Mouse (Mus musculus) induced T-regulatory cell, adult 2 months (primary cell): Measurements from ENCODE around the gene Gckr.
A peak's percentile ranks its signal among the peaks of the same experiment; 100 is the strongest.

Source experiments
- DNase-seq: peaks from one replicate; pipeline ENCODE4 v3.0.0-alpha.2; 2012; ENCODE audit warnings: low read depth

Gene Gckr

GRCm38 (mm10) chr5:31297047-31297757 lies at the start of gene Gckr:
TSS of gene Gckr (plus strand) at chr5:31297443.
- DNase-seq, result no peak

- no peak for DNase-seq
These were observed 46.5 kb upstream of the Gckr start for GRCm38 (mm10) chr5:31250716-31251115.

DNA sequence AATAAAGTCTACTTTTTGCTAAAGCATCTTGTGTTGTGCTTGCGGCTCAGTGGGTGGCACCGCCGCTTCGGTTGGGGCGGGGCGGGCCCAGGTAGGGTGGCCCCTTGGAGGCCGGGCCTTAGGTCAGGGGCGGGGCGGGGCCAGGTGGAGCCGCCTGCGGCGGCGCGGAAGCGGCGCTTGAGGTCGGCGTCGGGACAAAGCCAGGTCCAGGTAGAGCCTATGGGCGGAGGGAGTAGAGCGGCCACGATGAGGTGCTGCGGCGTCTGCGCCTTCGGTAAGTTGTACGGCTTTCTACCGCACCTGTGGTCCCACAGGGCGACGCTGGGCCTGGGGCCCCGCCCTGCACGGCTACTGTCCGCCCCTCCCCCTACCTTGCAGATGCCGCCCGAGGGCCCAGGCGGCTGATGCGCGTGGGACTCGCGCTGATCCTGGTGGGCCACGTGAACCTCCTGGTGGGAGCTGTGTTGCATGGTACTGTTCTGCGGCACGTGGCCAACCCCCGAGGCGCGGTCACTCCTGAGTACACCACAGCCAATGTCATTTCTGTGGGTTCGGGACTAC lies 45.6 kb upstream of the Gckr start, which contains the start of gene Krtcap3:
Gene Krtcap3, plus strand, starts transcription at position 151 of the 561 bp plus-strand sequence.
- DNase-seq, result peak; percentile 66

DNA sequence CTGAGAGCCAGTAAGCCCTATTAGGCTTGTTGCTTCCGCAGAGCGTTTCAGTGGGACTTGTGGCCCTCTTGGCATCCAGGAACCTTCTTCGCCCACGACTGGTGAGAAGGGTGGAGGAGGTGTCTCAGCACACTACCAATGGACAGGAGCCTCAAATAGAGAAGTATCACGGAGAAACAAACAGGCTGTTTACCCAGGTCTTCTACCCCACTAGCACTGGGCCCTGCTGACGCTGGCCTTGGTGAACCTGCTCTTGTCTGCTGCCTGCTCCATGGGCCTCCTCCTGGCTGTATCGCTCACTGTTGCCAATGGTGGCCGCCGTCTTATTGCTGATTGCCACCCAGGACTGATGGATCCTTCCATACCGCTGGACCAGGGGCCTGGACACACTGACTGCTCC lies 45.1 kb upstream of the Gckr start:
- DNase-seq, result no peak

DNA sequence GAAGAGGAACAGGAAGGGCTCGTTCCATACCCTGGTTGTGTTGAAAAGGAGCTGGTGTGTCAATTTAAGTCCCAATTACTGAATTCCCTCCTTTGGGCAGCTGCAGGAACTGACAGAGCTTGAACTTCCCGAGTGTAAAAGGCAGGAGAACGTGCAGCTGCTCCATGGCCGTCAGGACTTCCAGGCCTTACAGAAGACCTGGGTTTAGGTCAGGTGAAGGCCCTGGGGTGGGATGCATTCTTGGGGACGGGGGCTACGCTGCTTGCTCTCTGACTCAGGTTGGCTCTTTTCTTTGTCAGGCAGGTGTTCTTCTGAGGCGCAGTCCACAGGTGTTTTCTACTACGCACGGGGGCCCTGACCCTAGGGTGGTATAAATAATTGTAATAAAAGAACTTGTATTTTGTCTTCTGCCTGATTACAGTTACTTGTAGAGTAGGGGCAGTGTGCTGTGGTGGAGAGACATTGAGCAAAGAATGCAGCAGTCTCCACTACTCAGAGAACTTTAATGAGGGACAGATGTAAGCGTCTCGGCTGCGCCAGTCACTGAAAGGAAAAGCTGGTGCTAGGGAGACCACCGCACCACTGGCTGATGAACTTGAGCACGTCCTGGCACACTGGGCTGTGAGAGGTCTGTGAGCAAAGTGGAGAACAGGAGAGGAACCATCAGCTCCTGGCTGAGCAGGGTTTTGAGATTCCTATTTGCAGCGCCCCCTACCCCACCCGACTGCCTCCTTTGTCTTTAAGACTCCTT lies 44.3 kb upstream of the Gckr start:
- DNase-seq, result no peak

- no peak for DNase-seq
These were observed 43.4 kb upstream of the Gckr start for GRCm38 (mm10) chr5:31253806-31254205.

GRCm38 (mm10) chr5:31254452-31254851 lies 42.8 kb upstream of the Gckr start:
- no peak for DNase-seq

GRCm38 (mm10) chr5:31254901-31255300 lies 42.3 kb upstream of the Gckr start:
- no peak for DNase-seq

- no peak for DNase-seq
These were observed 41.9 kb upstream of the Gckr start for GRCm38 (mm10) chr5:31255381-31255780.

DNA sequence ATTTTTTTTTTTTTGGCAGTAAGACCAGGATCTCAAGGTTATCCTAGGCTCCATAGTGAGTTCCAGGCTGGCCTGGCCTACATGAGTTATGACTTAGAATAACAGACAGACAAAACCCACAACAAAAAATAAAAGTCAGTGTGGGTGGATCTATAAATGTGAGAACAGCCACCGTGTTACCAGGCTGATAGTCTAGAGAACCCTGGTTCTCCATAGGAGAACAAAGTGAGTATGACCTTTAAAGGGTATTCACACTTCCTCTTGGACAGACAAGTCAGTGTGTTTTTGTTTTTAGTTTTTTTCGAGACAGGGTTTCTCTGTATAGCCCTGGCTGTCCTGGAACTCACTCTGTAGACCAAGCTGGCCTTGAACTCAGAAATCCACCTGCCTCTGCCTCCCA lies 41.3 kb upstream of the Gckr start:
- DNase-seq, result no peak

- no peak for DNase-seq
These were observed 39.6 kb upstream of the Gckr start for GRCm38 (mm10) chr5:31257616-31258015.

GRCm38 (mm10) chr5:31266101-31266500 lies 31.1 kb upstream of the Gckr start:
- DNase-seq, result no peak

GRCm38 (mm10) chr5:31267686-31268085 lies 29.6 kb upstream of the Gckr start:
- no peak for DNase-seq

DNA sequence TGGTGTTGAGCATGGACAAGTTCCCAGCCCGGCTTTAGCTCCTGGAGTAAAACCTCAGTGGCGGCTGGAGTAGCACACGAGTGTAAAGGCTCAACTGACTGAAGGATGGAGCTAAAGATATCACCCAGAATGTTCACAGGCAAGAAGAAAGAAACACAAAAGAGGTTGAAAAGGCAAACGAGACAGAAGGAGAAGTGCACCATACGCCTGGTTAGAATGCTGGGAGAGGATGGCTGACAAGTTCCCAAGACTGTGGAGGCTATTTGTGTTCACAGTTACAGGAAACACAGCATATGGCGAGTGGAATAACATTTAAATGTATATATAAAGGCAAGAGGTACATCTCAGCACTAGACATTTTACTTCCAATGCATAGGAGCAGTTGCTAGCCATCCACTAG lies 24.2 kb upstream of the Gckr start:
- DNase-seq, result no peak

DNA sequence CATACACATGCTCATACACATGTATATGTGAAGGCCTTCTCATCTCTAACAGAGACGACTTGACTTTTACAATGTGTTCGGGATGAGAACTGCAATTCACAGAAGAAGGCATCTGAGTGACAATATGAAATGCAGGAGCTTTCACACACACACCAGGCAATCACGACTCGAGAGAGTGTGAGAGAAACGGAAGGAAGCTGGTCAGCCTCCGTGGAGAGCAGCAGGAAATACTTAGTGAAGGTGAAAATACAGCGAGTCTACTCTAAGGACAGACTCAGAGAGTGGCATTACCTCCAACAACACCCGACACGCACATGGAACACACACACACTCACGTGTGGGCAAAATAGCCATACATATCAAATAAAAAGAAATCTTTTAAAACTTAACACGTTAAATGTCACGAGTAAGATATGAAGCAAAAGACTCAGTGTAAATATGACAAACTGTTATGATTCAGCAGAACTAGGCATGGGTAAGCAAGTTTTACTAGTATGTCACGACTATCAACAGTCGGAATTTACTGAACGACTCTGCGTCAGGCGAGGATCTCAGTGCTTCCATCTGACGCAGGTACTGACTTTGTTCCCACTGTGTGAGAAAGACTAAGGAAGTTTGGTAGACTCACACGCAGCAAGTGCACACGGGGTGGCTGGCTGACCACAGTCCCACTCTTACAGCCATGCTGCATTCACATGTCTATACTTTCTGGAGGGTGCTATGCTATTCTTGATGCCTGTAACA lies 17.8 kb upstream of the Gckr start:
- DNase-seq, result peak; percentile 49

GRCm38 (mm10) chr5:31288225-31288624 lies 9.0 kb upstream of the Gckr start:
- DNase-seq, result no peak

DNA sequence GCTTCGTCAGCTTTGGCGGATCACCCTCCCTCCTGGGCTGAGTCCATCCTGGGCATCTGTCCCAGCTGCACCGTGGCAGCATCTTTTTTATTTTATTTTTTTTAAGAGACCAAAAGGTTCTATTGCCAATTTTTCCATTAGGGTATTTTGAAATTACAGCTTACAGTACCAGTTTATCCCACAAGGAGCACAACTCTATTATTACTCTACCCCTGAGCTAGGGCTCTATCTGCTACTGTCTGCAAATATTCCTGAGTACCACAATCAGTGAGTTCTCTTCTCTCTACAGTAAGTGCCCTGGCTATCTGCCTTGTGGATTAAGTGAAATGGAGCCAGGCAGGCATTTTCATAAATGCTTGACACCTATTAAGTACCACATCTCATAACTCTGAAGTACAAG lies 8.6 kb upstream of the Gckr start:
- peak; percentile 47 for DNase-seq

DNA sequence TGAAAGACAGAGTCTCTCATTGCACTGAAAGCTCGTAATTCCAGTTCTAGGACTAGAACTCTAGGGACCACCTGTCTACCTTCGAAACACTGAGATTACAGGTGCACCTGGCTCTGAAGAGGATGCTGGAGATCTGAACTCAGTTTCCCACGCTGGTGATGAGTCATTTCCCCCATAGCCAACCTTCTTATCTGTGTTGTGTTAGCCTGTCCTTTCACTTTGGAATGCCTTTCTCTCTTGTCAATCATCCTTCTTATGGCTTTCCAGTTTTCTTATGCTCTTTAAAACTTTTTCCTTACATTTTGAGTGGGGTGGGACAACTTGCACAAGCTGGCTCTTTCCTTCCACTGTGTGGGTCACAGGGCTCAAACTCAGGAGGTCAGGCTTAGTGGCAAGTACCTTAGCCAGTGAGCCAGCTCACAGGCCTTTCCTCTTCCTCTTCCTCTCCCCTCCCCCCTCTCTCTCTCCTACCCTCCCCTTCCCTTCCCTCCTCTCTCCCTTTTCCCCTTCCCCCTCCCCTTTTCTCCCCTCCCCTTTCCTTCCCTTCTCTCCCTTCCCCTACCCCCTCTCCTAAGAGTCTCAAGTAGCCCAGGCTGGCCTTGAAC lies 7.5 kb upstream of the Gckr start:
- peak; percentile 59 for DNase-seq

GRCm38 (mm10) chr5:31290521-31291360 lies 6.5 kb upstream of the Gckr start, which contains the start of gene Ift172:
TSS of gene Ift172 (minus strand) at chr5:31291116.
- DNase-seq, result peak; percentile 99

- DNase-seq, result no peak
These were observed 5.9 kb upstream of the Gckr start for GRCm38 (mm10) chr5:31291361-31291688.

GRCm38 (mm10) chr5:31294964-31295605 lies 2.2 kb upstream of the Gckr start:
- peak; percentile 26 for DNase-seq
